Mouse (Mus musculus) hindbrain, embryonic 15.5 days (tissue): ENCODE measurements around the gene Cdh13. TPM values are rescaled to one million over a fixed set of nuclear protein-coding genes. Genes with fewer than 3 reads are reported as not detected.

Source experiments
- ATAC-seq: fragments of 200-750 bp; cut with Nextera tagmentation; 2 replicates; pipeline ENCODE4 v1.8.0; 2017; ENCODE audit warnings: low read depth, moderate number of reproducible peaks, moderate TSS enrichment; ENCODE audit not compliant: low FRiP score
- H3K27ac ChIP-seq: fragments of 300-500 bp; sonication (generic); replicated peaks from 2 replicates; pipeline ENCODE4 v1.5.1; 2015; ENCODE audit warnings: mild to moderate bottlenecking, inconsistent platforms
- H3K27me3 ChIP-seq: fragments of 300-500 bp; sonication (generic); 2 replicates; pipeline ENCODE4 v1.6.1; 2015; ENCODE audit warnings: control low read depth, inconsistent platforms
- H3K36me3 ChIP-seq: fragments of 300-500 bp; sonication (generic); 2 replicates; pipeline ENCODE4 v1.6.1; 2015; ENCODE audit warnings: control low read depth, inconsistent platforms
- H3K4me1 ChIP-seq: fragments of 300-500 bp; sonication (generic); replicated peaks from 2 replicates; pipeline ENCODE4 v1.6.1; 2015; ENCODE audit warnings: control low read depth, inconsistent platforms
- H3K4me2 ChIP-seq: fragments of 300-500 bp; sonication (generic); 2 replicates; pipeline ENCODE4 v1.6.1; 2015; ENCODE audit warnings: moderate library complexity, mild to moderate bottlenecking, inconsistent platforms
- H3K4me3 ChIP-seq: fragments of 300-500 bp; sonication (generic); 2 replicates; pipeline ENCODE4 v1.5.1; 2015; ENCODE audit warnings: mild to moderate bottlenecking, inconsistent platforms
- H3K9ac ChIP-seq: fragments of 300-500 bp; sonication (generic); 2 replicates; pipeline ENCODE4 v1.6.1; 2015; ENCODE audit warnings: inconsistent platforms
- H3K9me3 ChIP-seq: fragments of 300-500 bp; sonication (generic); 2 replicates; pipeline ENCODE4 v1.6.1; 2016; ENCODE audit warnings: control low read depth, inconsistent platforms
- WGBS: fragments of 180-500 bp; shearing (Covaris S2); methylation state at CpG from one replicate; pipeline ENCODE4 v1.1.7; 2015; 5-methylcytosine and 5-hydroxymethylcytosine counted together
- polyA plus RNA-seq: library from polyadenylated mRNA; unstranded; fragments of >200 nt; fragmentation: Nextera tagmentation; extraction: Ambion mirVana; gene quantifications from 2 replicates; pipeline ENCODE4 v1.2.1, GENCODE M21; 2015

Cdh13 gene
- polyA plus RNA-seq, 1 experiment from 2014 or later: 112 TPM

DNA sequence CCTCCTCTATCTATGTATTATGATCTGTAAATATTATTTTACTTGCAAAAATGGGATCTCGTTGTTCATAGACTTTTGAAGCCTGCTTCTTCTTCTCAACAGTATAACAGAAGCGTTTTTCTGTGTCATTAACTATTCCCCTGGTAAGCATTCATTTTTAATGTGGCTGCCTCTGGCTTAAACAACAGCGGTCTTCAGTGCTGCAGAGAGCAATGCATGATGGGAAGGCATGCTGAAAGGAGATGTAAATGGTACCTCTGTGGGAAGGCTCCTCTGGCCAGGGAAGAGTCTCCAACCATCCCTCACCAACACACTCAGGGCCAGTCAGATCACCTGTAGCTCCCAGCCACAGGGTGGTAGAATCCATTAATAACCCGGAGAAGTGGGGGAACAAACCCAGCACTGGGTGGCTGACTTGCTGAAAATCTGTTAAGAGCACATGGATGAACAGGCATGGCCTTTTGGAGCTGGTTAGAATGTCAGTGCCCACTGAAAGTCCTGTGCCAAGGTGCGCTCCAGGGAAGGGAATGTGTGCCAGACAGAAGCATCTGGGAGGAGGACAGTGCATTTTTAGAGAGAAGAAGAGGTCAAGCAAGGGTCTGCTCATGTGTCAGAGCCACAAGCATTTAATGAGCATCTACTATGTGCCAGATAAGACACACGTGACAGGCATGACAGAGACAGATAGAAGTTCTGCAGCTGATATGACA lies 893.8 kb downstream of the Cdh13 start:
- Histone ChIP-seq H3K4me2 (no peak overlapping the region), H3K9ac (no peak overlapping the region), H3K27ac (peak overlapping the region; percentile 27), H3K36me3 (no peaks in the 10 kb centered on the region), H3K4me1 (peaks cover 21% of the 10 kb centered on the region), H3K9me3 (no peaks in the 10 kb centered on the region), H3K4me3 (no peak overlapping the region), H3K27me3 (no peaks in the 10 kb centered on the region)
- ATAC-seq: no peak
- 66% methylated on average over 6 of the region's 6 CpGs for WGBS

DNA sequence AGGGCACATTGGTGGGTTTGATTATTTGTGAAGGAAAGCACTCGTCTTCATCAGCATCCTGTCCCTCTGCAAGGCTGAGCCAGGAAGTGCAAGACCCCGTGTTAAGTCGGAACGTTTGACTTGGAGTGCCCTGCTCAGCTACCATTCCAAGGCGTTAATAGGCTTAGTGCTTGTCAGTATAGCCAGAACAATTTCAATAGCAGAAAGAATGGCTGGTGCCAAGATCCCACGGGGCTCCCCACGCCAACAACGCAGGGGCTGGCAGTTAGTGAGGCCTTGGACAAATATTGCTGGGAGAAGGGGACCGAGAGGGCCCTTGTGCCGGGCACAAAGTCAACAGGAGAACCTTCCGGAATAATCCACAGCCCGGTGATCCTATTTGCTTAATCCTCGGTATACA lies 897.1 kb downstream of the Cdh13 start:
- no peak overlapping the region for H3K27ac ChIP-seq
- no peaks in the 10 kb centered on the region for H3K27me3 ChIP-seq
- no peak overlapping the region for H3K9ac ChIP-seq
- peaks cover 21% of the 10 kb centered on the region for H3K4me1 ChIP-seq
- H3K4me2 ChIP-seq: no peak overlapping the region
- 42% methylated on average over 13 of the region's 13 CpGs for WGBS
- no peak; the same call in 1 of the 2 replicates for ATAC-seq
- H3K9me3 ChIP-seq: no peaks in the 10 kb centered on the region
- H3K36me3 ChIP-seq: no peaks in the 10 kb centered on the region
- no peak overlapping the region for H3K4me3 ChIP-seq

DNA sequence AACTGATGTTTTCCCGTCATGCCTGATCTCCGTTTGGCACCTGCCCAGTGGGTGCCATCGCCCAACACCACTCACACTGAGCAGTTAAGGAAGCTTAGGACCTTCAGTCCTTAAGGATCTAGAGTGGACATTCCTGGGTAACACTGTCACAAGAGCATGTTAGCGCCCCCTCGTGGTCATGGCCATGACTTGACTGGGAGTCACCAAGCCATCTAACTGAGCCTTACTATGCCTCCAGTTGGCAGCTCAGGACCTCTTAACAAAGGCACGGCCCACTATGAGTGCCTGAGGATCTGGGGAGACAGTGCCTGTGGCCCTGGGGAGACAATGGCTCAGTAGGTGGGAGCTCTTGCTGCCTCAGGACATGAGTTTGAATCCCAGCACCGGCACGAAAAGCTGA lies 912.2 kb downstream of the Cdh13 start:
- H3K27ac ChIP-seq: no peak overlapping the region
- no peak overlapping the region for H3K4me3 ChIP-seq
- 63% methylated on average over 8 of the region's 8 CpGs for WGBS
- no peak overlapping the region for H3K4me2 ChIP-seq
- H3K4me1 ChIP-seq: peaks cover 6% of the 10 kb centered on the region
- no peak overlapping the region for H3K9ac ChIP-seq
- no peaks in the 10 kb centered on the region for H3K36me3 ChIP-seq
- H3K9me3 ChIP-seq: 0 out of 2 replicates have a peak, but pooled peaks cover 3% of the 10 kb centered on the region
- no peaks in the 10 kb centered on the region for H3K27me3 ChIP-seq
- ATAC-seq: no peak

DNA sequence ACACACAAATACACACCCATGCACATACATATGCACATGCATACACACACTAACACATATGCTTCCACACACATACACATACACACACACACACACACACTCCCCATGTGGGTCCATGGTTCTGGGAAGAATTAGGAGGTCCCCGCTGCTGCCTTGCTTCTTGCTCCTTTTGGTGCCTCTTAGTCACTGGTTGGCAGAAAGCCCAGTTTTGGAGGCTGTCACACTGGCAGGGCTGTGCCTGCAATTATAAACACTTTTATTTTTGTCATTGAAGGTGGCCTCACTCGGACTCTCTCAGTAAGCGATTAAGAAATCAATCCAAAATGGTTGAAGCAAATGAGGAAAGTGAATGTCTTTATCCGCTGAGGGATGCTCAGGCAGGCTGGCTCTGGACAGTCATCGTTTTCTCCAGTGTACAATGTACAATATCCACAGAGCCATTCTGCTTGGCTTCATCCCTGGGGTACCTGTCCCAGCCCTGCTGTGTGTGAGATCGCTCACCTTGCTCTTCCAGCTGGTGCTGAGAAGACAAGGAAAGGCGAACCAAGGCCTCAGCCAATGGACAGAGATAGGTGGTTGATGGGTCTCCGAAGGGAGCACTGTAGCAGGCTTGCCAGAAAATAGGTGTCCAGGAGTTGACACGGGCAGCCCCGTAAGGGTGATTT lies 913.1 kb downstream of the Cdh13 start:
- no peak overlapping the region for H3K27ac ChIP-seq
- no peak overlapping the region for H3K9ac ChIP-seq
- 65% methylated on average over 10 of the region's 10 CpGs for WGBS
- no peak overlapping the region for H3K4me2 ChIP-seq
- H3K27me3 ChIP-seq: no peaks in the 10 kb centered on the region
- H3K4me3 ChIP-seq: no peak overlapping the region
- peaks cover 6% of the 10 kb centered on the region; the same call in 1 of the 2 replicates for H3K4me1 ChIP-seq
- no peaks in the 10 kb centered on the region for H3K36me3 ChIP-seq
- 0 out of 2 replicates have a peak, but pooled peaks cover 3% of the 10 kb centered on the region for H3K9me3 ChIP-seq
- no peak for ATAC-seq

DNA sequence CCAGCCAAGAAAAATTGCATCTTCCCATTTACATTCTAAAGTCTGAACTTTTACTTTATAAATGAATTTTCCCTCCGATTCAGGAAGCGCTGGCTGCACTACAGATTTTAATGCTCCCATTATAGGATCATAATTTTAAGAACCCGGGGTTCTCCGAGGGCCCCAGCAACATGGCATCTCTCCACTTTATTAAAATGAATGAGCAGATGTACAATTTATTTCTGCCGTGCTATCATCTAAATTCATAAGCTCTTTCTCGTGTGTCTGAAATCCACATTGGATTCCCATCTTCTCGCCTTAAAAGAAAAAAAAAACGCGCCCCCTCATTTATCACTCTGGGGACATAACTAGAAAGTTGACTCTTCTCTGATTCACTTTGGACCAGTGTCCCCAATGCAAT lies 925.0 kb downstream of the Cdh13 start:
- Histone ChIP-seq H3K9me3 (peaks cover 3% of the 10 kb centered on the region; the same call in 1 of the 2 replicates), H3K36me3 (no peaks in the 10 kb centered on the region), H3K4me1 (no peaks in the 10 kb centered on the region), H3K4me2 (no peak overlapping the region), H3K27ac (no peak overlapping the region), H3K4me3 (no peak overlapping the region), H3K9ac (no peak overlapping the region), H3K27me3 (no peaks in the 10 kb centered on the region)
- ATAC-seq: no peak
- 73% methylated on average over 9 of the region's 9 CpGs for WGBS

DNA sequence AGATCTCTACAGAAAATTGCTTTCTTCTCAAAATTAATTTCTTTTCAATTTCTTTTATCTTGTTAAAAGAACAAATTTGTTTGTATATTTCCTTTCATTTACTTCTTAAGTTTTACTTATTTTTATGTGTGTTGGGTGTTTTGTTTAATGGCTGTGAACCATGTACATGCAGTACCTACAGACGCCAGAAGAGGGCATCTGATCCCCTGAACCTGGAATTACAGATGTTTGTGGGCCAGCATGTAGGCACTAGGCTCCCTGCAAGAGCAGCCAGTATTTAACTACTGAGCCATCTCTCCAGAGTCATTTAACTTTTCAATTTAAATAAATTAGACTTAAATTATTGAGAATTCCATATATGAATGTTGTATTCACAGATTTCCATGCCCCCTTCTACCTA lies 941.0 kb downstream of the Cdh13 start:
- no peak overlapping the region for H3K27ac ChIP-seq
- ATAC-seq: no peak
- H3K9me3 ChIP-seq: no peaks in the 10 kb centered on the region
- WGBS: 3% methylated on average over 1 of the region's 1 CpGs
- no peaks in the 10 kb centered on the region for H3K27me3 ChIP-seq
- H3K4me3 ChIP-seq: no peak overlapping the region
- H3K36me3 ChIP-seq: no peaks in the 10 kb centered on the region
- no peak overlapping the region for H3K4me2 ChIP-seq
- H3K9ac ChIP-seq: no peak overlapping the region
- H3K4me1 ChIP-seq: no peaks in the 10 kb centered on the region; the same call in 1 of the 2 replicates

DNA sequence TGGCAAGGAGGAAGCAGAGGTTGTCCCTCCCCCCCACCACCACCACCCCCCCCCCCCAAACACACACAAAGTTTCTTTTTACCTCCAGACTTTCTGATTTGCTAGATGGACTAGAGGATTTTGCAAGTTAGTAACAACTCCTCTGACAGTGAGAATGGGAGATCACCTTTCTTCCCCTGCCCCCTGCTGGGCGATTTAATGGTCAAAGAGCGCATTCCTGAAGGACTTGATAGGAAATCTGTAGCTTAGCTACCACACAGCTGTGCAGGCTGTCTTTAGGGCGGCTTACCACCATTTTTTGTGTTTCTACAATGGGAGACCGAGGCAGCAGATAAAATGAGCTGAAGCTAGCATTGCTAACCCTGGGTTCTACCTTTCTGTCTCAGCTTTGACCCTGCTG lies 961.6 kb downstream of the Cdh13 start:
- Histone ChIP-seq H3K9ac (no peak overlapping the region), H3K4me1 (no peaks in the 10 kb centered on the region), H3K27me3 (no peaks in the 10 kb centered on the region), H3K4me2 (no peak overlapping the region), H3K9me3 (no peaks in the 10 kb centered on the region), H3K36me3 (no peaks in the 10 kb centered on the region), H3K27ac (no peak overlapping the region), H3K4me3 (no peak overlapping the region)
- WGBS: 41% methylated on average over 4 of the region's 4 CpGs
- no peak for ATAC-seq

DNA sequence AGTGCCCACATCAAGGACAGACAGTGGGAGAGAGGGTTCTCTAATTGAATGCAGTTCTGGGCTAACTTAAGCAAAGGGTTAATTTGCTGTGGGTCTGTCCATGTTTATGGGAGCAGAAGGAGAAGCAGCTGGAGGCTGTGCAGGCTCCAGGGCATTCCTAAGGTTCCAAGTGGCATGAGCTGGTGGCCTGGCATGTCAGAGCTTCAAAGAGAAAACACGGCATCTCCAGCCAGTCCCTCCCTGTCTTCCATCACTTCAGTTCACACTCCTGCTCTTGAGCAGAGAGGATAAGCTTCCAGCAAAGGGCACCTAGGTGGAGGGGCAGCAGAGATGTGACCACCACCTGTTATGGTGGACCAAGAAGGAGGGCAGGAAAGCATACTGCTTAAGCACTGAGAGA lies 962.1 kb downstream of the Cdh13 start:
- H3K27me3 ChIP-seq: no peaks in the 10 kb centered on the region
- no peaks in the 10 kb centered on the region for H3K36me3 ChIP-seq
- no peak overlapping the region for H3K27ac ChIP-seq
- no peaks in the 10 kb centered on the region for H3K4me1 ChIP-seq
- H3K9ac ChIP-seq: no peak overlapping the region
- no peaks in the 10 kb centered on the region for H3K9me3 ChIP-seq
- ATAC-seq: no peak
- H3K4me2 ChIP-seq: no peak overlapping the region
- WGBS: 60% methylated on average over 1 of the region's 1 CpGs
- no peak overlapping the region for H3K4me3 ChIP-seq

DNA sequence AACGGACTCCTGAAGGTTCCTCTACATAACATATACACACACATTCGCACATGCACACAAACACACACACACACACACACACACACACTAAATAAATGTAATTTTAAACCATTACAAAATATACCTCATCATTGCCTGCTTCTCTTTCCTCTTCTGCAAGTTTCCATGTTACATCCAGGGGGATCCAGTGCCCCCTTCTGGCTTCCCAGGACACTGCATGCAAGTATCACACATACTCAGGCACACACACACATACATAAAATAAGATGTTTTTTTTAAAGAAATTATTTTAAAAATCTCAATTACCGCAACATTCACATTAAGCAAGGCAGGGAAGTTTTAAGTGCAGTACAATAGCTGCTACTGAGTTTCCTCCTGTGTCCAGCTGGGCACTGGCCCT lies 970.8 kb downstream of the Cdh13 start:
- WGBS: 98% methylated on average over 3 of the region's 3 CpGs
- Histone ChIP-seq H3K4me3 (no peak overlapping the region), H3K9ac (no peak overlapping the region), H3K9me3 (no peaks in the 10 kb centered on the region), H3K4me2 (no peak overlapping the region), H3K27me3 (no peaks in the 10 kb centered on the region), H3K4me1 (no peaks in the 10 kb centered on the region), H3K27ac (no peak overlapping the region), H3K36me3 (no peaks in the 10 kb centered on the region)
- ATAC-seq: no peak

DNA sequence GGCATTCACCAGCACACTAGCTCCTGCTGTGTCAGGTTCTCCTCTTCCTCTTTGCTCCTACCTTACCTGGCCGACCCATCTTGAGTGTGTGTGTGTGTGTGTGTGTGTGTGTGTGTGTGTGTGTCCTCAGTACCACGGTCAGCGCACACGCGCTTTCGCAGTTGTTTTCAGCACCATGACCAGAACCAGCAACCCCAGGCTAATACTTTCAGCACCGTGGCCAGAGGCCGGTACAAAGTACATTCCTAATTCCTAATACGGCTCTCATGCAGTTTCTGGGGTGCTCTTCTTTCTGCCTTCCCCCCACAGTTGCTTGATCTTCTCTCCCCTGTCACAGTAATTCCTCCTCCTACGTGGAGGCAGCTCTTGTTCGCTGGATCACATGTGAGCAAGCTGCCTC lies 975.1 kb downstream of the Cdh13 start:
- no peak overlapping the region for H3K9ac ChIP-seq
- ATAC-seq: no peak
- 51% methylated on average over 10 of the region's 11 CpGs for WGBS
- no peak overlapping the region for H3K4me3 ChIP-seq
- no peaks in the 10 kb centered on the region for H3K9me3 ChIP-seq
- no peaks in the 10 kb centered on the region for H3K36me3 ChIP-seq
- H3K4me2 ChIP-seq: no peak overlapping the region
- no peaks in the 10 kb centered on the region for H3K4me1 ChIP-seq
- H3K27me3 ChIP-seq: no peaks in the 10 kb centered on the region
- H3K27ac ChIP-seq: no peak overlapping the region

DNA sequence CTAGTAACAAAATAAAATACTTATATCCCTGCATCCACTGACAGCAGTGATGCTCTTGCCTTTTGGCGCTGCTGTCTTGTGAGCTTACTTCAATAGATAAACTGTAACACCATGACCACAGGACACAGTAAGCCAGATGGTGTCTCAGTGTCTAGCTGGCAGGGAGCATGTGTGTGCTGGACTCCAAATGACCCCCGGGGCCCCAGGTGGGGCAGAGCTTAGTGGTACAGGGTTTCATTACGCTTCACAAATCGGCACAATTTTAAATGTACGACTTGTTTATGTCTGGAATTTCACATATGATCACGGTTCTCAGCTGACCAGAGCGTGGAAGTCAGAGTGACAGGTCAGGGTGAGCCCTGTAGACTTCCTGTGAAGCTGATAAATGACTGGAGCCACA lies 980.2 kb downstream of the Cdh13 start:
- no peak overlapping the region for H3K27ac ChIP-seq
- no peaks in the 10 kb centered on the region for H3K36me3 ChIP-seq
- no peak for ATAC-seq
- H3K9me3 ChIP-seq: no peaks in the 10 kb centered on the region
- no peak overlapping the region for H3K4me3 ChIP-seq
- H3K27me3 ChIP-seq: no peaks in the 10 kb centered on the region
- H3K4me1 ChIP-seq: no peaks in the 10 kb centered on the region
- H3K4me2 ChIP-seq: no peak overlapping the region
- WGBS: 65% methylated on average over 7 of the region's 7 CpGs
- H3K9ac ChIP-seq: no peak overlapping the region

DNA sequence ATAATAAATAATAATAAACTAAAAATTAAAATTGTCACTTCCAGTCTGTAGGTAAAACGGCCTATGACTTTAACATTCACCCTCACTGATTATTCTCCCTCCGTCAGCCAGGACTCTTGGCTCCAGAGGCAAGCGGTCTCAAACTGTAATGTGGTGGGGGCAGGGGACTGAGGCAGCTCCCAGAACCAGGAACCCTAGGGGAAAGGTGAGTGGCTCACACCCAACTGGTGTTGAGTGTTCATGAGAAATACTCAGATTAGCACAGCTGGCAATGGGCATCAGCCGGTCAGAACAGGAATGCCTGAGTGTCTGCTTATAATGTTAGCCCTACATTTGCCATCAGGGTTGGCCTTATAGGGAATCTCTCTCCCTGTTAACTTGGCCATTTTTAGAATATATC lies 982.8 kb downstream of the Cdh13 start:
- 88% methylated on average over 4 of the region's 4 CpGs for WGBS
- no peak overlapping the region for H3K9ac ChIP-seq
- H3K27me3 ChIP-seq: no peaks in the 10 kb centered on the region

More for the DNA sequence above, 982.8 kb downstream of the Cdh13 start:
- no peak overlapping the region for H3K4me2 ChIP-seq
- no peaks in the 10 kb centered on the region for H3K9me3 ChIP-seq
- H3K36me3 ChIP-seq: no peaks in the 10 kb centered on the region
- ATAC-seq: no peak
- no peak overlapping the region for H3K4me3 ChIP-seq
- no peak overlapping the region for H3K27ac ChIP-seq
- H3K4me1 ChIP-seq: no peaks in the 10 kb centered on the region
